Mouse (Mus musculus): ENCODE measurements at regions not wholly inside any gene's neighbourhood (a gene's known extent, or its start where the extent isn't known, plus 50 kb on each side); places are given as distances from the start of the nearest gene placed in this dataset.

GRCm38 (mm10) chr13:71008216-71008615 lies 166.6 kb upstream of the Adamts16 start:
- DNase-seq (ENCODE audit: low spot score in 2 of 2), result no peak

DNA sequence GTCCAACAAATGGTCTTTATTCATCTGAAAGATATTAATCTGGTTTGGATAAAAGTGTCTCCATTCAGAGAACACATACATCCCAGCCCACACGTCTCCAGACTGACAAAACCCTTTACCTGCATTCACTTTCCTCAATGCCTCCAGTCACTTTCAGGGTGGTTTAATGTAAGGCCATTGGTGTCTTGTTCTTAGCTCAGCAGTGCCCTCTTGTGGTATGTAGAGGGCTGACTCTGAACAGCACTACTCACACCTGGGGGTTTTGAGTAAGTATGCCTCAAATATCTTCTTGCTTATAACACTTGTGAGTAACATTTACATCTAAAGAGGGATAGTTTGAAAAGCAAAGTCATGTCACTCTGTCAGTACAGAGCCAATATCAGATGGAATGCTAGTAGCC lies 164.5 kb upstream of the Adamts16 start:
- peak; percentile 26 to 27 for DNase-seq (ENCODE audit: low spot score in 2 of 2)

GRCm38 (mm10) chr13:71003517-71003916 lies 161.9 kb upstream of the Adamts16 start:
- DNase-seq (ENCODE audit: low spot score in 2 of 2), result no peak

DNA sequence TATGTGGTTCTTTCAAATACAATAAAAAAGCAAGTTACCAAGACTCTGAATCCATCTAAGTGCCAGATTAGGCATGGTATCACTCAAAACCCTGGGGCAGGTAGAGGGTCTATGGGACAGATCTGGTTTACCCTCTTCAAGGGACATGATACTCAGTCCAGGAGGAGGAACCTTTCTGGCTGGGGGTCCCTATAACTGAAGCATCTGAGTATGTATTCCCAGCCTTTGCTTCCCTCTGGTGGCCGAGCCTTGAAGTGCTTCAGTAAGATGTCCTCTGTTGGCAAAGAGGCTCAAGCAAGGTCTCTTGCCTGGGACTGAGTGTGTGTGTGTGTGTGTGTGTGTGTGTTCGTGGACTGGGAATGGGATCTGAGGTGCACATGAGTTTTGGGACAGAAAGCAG lies 159.7 kb upstream of the Adamts16 start:
- peak; percentile 52 to 65 for DNase-seq (ENCODE audit: low spot score in 2 of 2)

GRCm38 (mm10) chr13:71000422-71001008 lies 158.9 kb upstream of the Adamts16 start:
- no peak for DNase-seq (ENCODE audit: low spot score in 2 of 2)

- no peak for DNase-seq (ENCODE audit: low spot score in 2 of 2)
Measured at GRCm38 (mm10) chr13:70993522-70993921, 151.9 kb upstream of the Adamts16 start.

GRCm38 (mm10) chr13:70989999-70990645 lies 148.5 kb upstream of the Adamts16 start:
- DNase-seq (ENCODE audit: low spot score in 2 of 2), result no peak

GRCm38 (mm10) chr13:70979344-70979743 lies 137.7 kb upstream of the Adamts16 start:
- DNase-seq (ENCODE audit: low spot score in 2 of 2), result no peak

- no peak for DNase-seq (ENCODE audit: low spot score in 2 of 2)
Measured at GRCm38 (mm10) chr13:70978547-70979307, 137.1 kb upstream of the Adamts16 start.

GRCm38 (mm10) chr13:70969596-70969995 lies 128.0 kb upstream of the Adamts16 start:
- no peak for DNase-seq (ENCODE audit: low spot score in 2 of 2)

GRCm38 (mm10) chr13:70967781-70968180 lies 126.2 kb upstream of the Adamts16 start:
- DNase-seq (ENCODE audit: low spot score in 2 of 2), result no peak

GRCm38 (mm10) chr13:70963384-70963783 lies 121.8 kb upstream of the Adamts16 start:
- DNase-seq (ENCODE audit: low spot score in 2 of 2), result no peak

GRCm38 (mm10) chr13:70934309-70935037 lies 92.9 kb upstream of the Adamts16 start:
- DNase-seq (ENCODE audit: low spot score in 2 of 2), result no peak

DNA sequence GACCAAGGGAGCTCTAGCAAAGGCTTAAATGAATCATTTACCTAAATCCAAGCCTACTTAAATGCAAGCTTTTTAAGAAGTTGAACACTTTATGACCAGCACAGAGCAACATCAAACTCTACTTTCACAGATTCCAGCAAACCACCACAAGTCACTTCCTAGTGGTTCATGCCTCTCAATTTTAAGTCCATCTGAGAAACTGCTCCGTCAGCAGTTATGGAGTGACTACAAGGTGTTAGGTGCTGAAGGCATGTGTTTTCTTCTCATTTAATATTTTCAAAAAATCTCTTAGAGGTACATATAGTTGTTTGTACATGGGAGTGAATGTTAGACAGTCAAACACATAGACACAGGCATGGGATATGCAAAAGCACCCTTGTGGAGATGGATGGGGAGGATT lies 72.2 kb upstream of the Adamts16 start:
- no peak for DNase-seq (ENCODE audit: low spot score in 2 of 2)

DNA sequence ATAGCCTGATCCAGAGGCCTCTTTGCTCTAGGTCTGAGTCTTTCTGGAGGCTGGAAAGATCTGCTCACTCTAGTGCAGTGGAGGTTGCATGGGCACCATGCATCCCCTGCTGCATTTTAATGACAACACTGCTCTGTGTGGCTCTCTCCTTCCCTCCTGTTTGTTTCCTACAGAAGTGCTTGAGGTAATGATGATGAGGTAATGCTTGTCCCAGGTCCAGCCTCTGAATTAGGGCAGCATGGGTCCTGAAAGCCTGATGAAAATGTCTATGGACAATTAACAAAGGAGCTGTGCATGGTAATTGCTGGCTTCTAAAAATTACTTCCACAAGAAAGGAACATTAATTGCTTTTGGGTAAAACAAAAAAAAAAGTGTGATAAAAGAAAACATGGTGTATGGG lies 69.3 kb upstream of the Adamts16 start:
- DNase-seq (ENCODE audit: low spot score in 2 of 2), result no peak

DNA sequence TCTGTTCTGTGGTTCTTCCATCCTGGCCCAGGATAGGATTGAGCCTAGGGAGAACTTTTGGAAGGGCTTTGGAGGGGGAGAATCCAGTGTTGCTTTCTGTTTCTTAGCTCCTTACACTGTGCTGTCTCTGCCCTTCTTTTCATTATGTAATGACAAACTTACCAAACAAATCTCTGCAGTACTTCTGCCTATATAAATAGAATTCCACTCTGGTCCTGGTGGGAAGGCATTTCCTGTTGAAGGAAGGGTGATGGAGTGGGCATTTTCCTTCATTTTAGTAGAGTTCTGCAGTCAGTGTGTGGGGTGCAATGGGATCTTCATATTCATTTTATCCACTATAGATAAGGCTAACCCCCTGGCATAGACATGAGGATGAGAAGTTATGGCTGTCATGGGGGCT lies 63.2 kb upstream of the Adamts16 start:
- no peak for DNase-seq (ENCODE audit: low spot score in 2 of 2)

DNA sequence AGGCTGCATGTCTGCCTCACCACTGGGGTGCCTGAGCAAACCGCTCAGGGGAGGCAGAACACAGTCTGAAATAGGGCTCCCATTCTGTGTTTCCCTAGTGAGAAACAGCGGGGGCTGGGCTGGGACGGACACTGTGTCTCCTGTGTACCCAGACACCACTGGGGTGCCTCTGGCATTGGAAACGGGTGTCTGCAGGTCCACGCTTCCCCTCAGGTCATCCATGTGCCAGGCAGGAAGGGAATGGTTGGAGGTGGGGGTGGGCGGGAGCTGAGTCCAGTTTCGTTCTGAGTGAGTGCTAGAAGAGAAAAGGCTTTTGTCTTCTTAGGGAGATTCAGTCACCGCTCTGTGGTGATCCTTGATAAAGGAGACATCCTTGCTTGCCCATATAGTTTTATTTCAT lies 62.2 kb upstream of the Adamts16 start:
- DNase-seq (ENCODE audit: low spot score in 2 of 2), result no peak

- no peak for DNase-seq (ENCODE audit: low spot score in 2 of 2)
Measured at GRCm38 (mm10) chr13:70903150-70903549, 61.5 kb upstream of the Adamts16 start.

DNA sequence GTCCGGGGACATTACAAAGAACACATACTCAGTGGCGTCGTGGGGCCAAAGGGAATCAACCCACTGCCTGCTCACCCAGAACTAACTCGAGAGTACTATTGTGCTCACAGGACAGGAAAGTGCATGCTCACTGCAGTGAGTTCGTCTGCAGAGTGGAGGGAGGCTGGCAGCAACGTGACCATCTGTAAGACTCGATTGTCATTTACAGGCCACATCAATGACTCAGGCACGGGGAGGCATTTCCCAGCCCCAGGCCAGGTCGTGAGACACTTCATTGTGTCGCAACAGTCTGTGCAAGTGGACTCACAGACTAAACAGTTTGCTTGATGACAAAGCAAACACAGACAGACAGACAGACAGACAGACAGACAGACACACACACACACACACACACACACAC lies 61.1 kb upstream of the Adamts16 start:
- no peak for DNase-seq (ENCODE audit: low spot score in 2 of 2)

DNA sequence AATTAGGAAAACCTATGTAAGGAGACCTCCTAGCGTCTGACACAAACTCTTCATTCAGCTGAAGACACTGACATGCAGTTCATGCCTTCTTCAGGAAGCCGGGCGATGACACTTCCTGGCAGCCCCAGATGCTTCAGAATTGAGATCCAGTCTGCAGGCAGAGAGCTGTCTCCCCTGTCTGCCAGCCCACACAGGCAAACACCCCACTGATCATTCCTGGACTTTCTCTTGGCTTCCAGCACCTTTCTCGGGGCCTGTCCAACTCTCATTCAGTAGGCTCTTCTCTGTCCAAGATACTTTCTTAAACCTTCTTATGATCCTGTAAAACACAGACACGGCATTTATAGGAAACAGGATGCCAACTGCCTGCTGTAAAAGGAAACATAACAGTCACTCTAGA lies 50.0 kb upstream of the Adamts16 start:
- no peak for DNase-seq (ENCODE audit: low spot score in 2 of 2)

All from right cerebral cortex, postnatal 36 days (tissue).